Mouse (Mus musculus): ENCODE measurements around the gene Celf5.
"Not testable (repeated sequence)": the region's sequence is repeated elsewhere in the genome, so short reads cannot be mapped to it uniquely, and the experiment has no call there.

The Celf5 gene

GRCm38 (mm10) chr10:81452237-81452946, 30.1 kb downstream of the Celf5 start:
- DNase-seq (ENCODE audit: inconsistent ontology term), result peak; percentile 77

- no peak for DNase-seq (ENCODE audit: inconsistent ontology term)
Measured at GRCm38 (mm10) chr10:81451365-81451745, 31.2 kb downstream of the Celf5 start.

- no peak for DNase-seq (ENCODE audit: inconsistent ontology term)
Measured at GRCm38 (mm10) chr10:81450641-81451364, 31.7 kb downstream of the Celf5 start.

- DNase-seq (ENCODE audit: inconsistent ontology term), result peak; percentile 67
Measured at GRCm38 (mm10) chr10:81450140-81450539, 32.4 kb downstream of the Celf5 start.

- DNase-seq (ENCODE audit: inconsistent ontology term), result not testable (repeated sequence)
Measured at GRCm38 (mm10) chr10:81445516-81445915, 37.0 kb downstream of the Celf5 start.

GRCm38 (mm10) chr10:81441019-81441418, 41.5 kb downstream of the Celf5 start:
- DNase-seq (ENCODE audit: inconsistent ontology term), result no peak

GRCm38 (mm10) chr10:81435436-81435835, 47.1 kb downstream of the Celf5 start:
- peak; percentile 73 for DNase-seq (ENCODE audit: inconsistent ontology term)

GRCm38 (mm10) chr10:81434361-81435263, 47.9 kb downstream of the Celf5 start:
- no peak for DNase-seq (ENCODE audit: inconsistent ontology term)

- DNase-seq (ENCODE audit: inconsistent ontology term), result peak; percentile 62
Measured at GRCm38 (mm10) chr10:81433541-81434289, 48.8 kb downstream of the Celf5 start.

GRCm38 (mm10) chr10:81432868-81433262, 49.6 kb downstream of the Celf5 start:
- peak; percentile 96 for DNase-seq (ENCODE audit: inconsistent ontology term)

- no peak for DNase-seq (ENCODE audit: inconsistent ontology term)
Measured at GRCm38 (mm10) chr10:81432169-81432867, 50.2 kb downstream of the Celf5 start.

- DNase-seq (ENCODE audit: inconsistent ontology term), result peak; percentile 74
Measured at GRCm38 (mm10) chr10:81431526-81432168, 50.9 kb downstream of the Celf5 start.

- DNase-seq (ENCODE audit: inconsistent ontology term), result peak; percentile 67
Measured at GRCm38 (mm10) chr10:81430831-81431525, 51.5 kb downstream of the Celf5 start.

GRCm38 (mm10) chr10:81430141-81430830, 52.2 kb downstream of the Celf5 start:
- DNase-seq (ENCODE audit: inconsistent ontology term), result peak; percentile 87

GRCm38 (mm10) chr10:81429605-81430061, 52.9 kb downstream of the Celf5 start:
- DNase-seq (ENCODE audit: inconsistent ontology term), result peak; percentile 89

GRCm38 (mm10) chr10:81429092-81429491, 53.4 kb downstream of the Celf5 start:
- DNase-seq (ENCODE audit: inconsistent ontology term), result no peak

- no peak for DNase-seq (ENCODE audit: inconsistent ontology term)
Measured at GRCm38 (mm10) chr10:81428507-81428870, 54.0 kb downstream of the Celf5 start.

- DNase-seq (ENCODE audit: inconsistent ontology term), result no peak
Measured at GRCm38 (mm10) chr10:81427804-81428506, 54.6 kb downstream of the Celf5 start.
